Mouse (Mus musculus): ENCODE data around the gene Calr4. TPM values are rescaled to one million over a fixed set of nuclear protein-coding genes. Genes with fewer than 3 reads are reported as not detected.

The Calr4 gene
- polyA plus RNA-seq (2014; fragmentation: Illumina TruSeq; extraction: RNeasy Lipid Tissue Mini Kit (QIAGEN cat#74804); ENCODE audit: low read depth, low replicate concordance): 12.9 TPM

DNA sequence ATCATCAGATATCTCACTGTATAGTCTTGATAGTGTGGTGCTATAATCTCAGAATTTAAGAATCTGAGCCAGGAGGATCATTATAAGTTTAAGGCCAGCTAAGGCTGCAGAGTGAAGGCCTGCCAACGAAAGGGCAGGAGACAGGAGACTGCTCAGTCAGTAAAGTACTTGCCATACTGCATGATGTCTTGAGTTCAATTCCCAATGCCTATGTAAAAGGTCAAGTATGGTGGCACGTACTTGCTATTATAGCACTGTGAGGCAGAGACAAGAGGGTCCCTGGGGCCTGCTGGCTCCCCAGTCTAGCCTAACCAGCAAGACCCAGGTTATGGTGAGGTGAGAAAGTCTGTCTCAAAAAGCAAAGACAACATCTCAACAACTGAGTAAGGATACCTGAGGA lies at the start of gene Calr4:
Gene Calr4 (plus strand): TSS at position 301 of the 400 bp plus-strand sequence.

DNA sequence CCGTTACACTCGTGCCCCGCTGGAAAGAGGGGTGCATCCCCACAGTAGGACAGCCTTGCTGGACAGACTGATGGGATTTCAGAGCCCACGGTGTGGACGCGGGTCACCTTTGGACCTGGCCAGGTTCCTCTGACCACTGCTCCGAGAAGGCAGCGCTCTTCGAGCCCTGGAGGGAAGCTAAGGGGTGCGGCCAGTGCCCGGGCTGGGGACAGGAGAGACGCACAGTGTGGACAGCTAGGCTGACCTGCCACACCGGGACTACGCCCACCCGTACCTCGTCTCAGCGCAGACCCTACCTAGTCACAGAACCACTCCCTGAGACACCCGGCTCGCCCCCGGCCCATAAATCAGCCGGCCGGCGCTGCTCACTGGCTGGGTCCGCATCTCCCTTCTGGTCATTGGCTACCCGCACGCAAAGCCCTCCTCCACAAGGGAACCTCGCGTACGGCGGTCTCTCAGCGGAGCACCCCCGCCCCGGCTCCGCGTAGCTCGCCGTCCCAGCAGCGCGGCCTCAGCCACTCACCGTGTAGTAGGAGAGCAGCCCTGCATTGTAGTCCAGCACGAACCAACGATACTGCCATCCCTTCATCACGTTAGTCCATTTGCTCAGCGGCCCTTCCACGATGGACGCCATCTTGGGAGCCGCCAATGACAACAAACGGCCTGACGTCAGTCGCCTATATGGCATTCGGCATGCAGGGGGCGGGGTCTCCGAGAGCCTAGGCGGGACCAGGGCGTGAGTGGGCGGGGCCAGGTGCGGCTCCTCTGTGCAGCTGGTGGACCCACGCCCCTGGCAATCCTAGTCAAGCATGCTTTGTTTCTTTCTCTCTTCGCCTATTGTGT lies 32.5 kb upstream of the Calr4 start, which contains the start of gene Osbpl9:
Gene Osbpl9 (minus strand): TSS at position 691 of the 843 bp plus-strand sequence.

DNA sequence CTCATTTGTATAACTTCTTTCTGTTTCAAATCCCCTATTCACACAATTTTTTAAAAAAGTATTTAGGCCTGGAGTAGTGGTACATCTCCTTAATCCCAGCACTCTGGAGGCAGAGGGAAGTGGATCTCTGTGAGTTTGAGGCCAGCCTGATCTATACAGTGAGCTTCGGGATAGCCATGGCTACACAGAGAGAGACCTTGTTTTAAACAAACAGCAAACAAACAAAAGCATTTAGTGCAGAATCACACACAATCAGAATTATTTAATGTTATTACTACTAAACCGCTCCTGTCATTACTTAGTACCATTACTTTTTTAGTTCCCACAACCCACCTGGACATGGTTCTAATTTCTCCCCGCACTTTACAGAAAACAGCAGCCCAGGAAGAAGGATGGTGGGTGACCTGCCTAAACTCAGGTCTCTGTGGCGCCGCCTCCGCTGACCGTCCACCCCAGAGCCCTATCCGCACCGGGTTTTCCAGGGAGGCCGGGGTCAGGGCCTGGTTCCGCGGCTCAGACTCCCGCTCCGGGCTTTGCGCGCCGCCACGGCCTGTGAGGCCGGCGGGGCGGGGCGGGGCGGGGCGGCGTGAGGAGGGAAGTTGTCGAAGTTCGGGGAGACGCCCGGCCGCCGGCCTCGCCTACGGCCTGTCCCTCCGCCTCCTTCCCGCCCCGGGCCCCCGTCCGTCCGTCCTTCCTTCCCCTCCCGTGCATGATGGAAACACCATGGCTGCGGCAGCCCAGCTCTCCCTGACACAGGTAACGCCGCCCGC lies 45.6 kb downstream of the Calr4 start, which contains the start of gene Eps15:
Gene Eps15 (plus strand): TSS at position 580 of the 770 bp plus-strand sequence.

Other genes starting within 250 kb of the Calr4 start
- 1,681 TPM for gene Nrd1, start 233.8 kb upstream of the Calr4 start, polyA plus RNA-seq (2014; fragmentation: Illumina TruSeq; extraction: RNeasy Lipid Tissue Mini Kit (QIAGEN cat#74804); ENCODE audit: low read depth, low replicate concordance)
- gene Osbpl9, start 32.2 kb upstream of the Calr4 start, polyA plus RNA-seq (2014; fragmentation: Illumina TruSeq; extraction: RNeasy Lipid Tissue Mini Kit (QIAGEN cat#74804); ENCODE audit: low read depth, low replicate concordance): 178 TPM
- 211 TPM for gene Eps15, start 45.8 kb downstream of the Calr4 start, polyA plus RNA-seq (2014; fragmentation: Illumina TruSeq; extraction: RNeasy Lipid Tissue Mini Kit (QIAGEN cat#74804); ENCODE audit: low read depth, low replicate concordance)
- gene Ttc39a, start 172.1 kb downstream of the Calr4 start, polyA plus RNA-seq (2014; fragmentation: Illumina TruSeq; extraction: RNeasy Lipid Tissue Mini Kit (QIAGEN cat#74804); ENCODE audit: low read depth, low replicate concordance): 85.1 TPM